Mouse (Mus musculus) lung, adult 2 months (tissue): Measurements from ENCODE around the gene 1700067P10Rik.

Source experiments
- CTCF ChIP-seq: fragments of 200-500 bp; IDR thresholded peaks from 2 replicates; pipeline ENCODE4 v1.5.1; 2011; ENCODE audit warnings: mild to moderate bottlenecking, low read length, control low read depth; ENCODE audit not compliant: insufficient read depth
- POLR2A ChIP-seq: fragments of 200-500 bp; IDR thresholded peaks from 2 replicates; pipeline ENCODE4 v1.6.1; 2011; ENCODE audit warnings: low read depth, mild to moderate bottlenecking, control low read depth, low read length, borderline replicate concordance; ENCODE audit errors: extremely low read depth

DNA sequence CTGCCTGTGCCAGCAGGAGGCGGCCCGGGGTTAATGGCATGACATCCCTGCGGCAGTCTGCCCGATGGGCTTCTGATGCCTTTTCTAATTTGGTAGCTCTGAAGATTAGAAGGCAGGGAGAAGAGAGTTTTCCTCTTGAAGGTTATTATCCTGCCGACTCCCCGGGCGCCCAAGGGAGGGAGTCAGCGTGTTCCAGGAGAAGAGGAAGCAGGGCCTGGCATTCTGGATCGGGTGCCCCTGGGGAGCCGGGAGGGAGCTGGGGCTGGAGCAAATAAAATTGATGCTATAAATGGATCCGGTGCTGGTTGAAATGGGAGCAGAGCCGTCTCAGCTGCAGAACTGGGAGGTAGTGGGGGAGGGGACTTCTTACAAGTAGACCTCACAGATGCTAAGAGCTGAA is 31.7 kb upstream of the 1700067P10Rik start:
- TF ChIP-seq POLR2A (no peak), CTCF (no peak)
